Mouse (Mus musculus) heart, embryonic 13.5 days (tissue): ENCODE results near the gene Mmp7. TPM values are rescaled to one million over a fixed set of nuclear protein-coding genes. Genes with fewer than 3 reads are reported as not detected.

ENCODE experiments used
- ATAC-seq: fragments of 200-750 bp; cut with Nextera tagmentation; 2 replicates; pipeline ENCODE4 v1.8.0; 2017; ENCODE audit warnings: moderate TSS enrichment; ENCODE audit not compliant: insufficient number of reproducible peaks, low FRiP score, low TSS enrichment; ENCODE audit errors: extremely low read depth
- H3K27ac ChIP-seq: fragments of 300-500 bp; sonication (generic); replicated peaks from 2 replicates; pipeline ENCODE4 v1.5.1; 2015; ENCODE audit warnings: moderate library complexity, mild to moderate bottlenecking, inconsistent platforms
- H3K27me3 ChIP-seq: fragments of 300-500 bp; sonication (generic); replicated peaks from 2 replicates; pipeline ENCODE4 v1.6.1; 2015; ENCODE audit warnings: mild to moderate bottlenecking, inconsistent platforms
- H3K36me3 ChIP-seq: fragments of 300-500 bp; sonication (generic); 2 replicates; pipeline ENCODE4 v1.6.1; 2015; ENCODE audit warnings: mild to moderate bottlenecking, inconsistent platforms
- H3K4me1 ChIP-seq: fragments of 300-500 bp; sonication (generic); 2 replicates; pipeline ENCODE4 v1.6.1; 2015; ENCODE audit warnings: inconsistent platforms
- H3K4me2 ChIP-seq: fragments of 300-500 bp; sonication (generic); 2 replicates; pipeline ENCODE4 v1.6.1; 2015; ENCODE audit warnings: inconsistent platforms, mild to moderate bottlenecking, moderate library complexity
- H3K4me3 ChIP-seq: fragments of 300-500 bp; sonication (generic); 2 replicates; pipeline ENCODE4 v1.5.1; 2015; ENCODE audit warnings: moderate library complexity, mild to moderate bottlenecking, inconsistent platforms
- H3K9ac ChIP-seq: fragments of 300-500 bp; sonication (generic); 2 replicates; pipeline ENCODE4 v1.6.1; 2015; ENCODE audit warnings: inconsistent platforms, mild to moderate bottlenecking, moderate library complexity
- H3K9me3 ChIP-seq: fragments of 300-500 bp; sonication (generic); 2 replicates; pipeline ENCODE4 v1.6.1; 2016; ENCODE audit warnings: inconsistent platforms
- WGBS: fragments of 180-500 bp; shearing (Covaris S2); methylation state at CpG from one replicate; pipeline ENCODE4 v1.1.7; 2015; ENCODE audit warnings: mixed read lengths; 5-methylcytosine and 5-hydroxymethylcytosine counted together
- polyA plus RNA-seq: library from polyadenylated mRNA; unstranded; fragments of >200 nt; fragmentation: Nextera tagmentation; extraction: Ambion mirVana; gene quantifications from 2 replicates; pipeline ENCODE4 v1.2.1, GENCODE M21; 2015

Gene Mmp7
- not detected in 2 replicates for polyA plus RNA-seq

- Histone ChIP-seq H3K9ac (no peak within 1 kb of the TSS), H3K27me3 (no peaks in the 10 kb centered on the region), H3K4me3 (no peak within 1 kb of the TSS), H3K36me3 (no peaks in the 10 kb centered on the region), H3K27ac (no peak within 1 kb of the TSS), H3K4me2 (no peak within 1 kb of the TSS), H3K4me1 (no peaks in the 10 kb centered on the region), H3K9me3 (no peaks in the 10 kb centered on the region)
- 96% methylated on average over 1 of the region's 1 CpGs for WGBS
- ATAC-seq: no peak
These were observed at the start of gene Mmp7 for GRCm38 (mm10) chr9:7691790-7692189. Gene Mmp7 (plus strand): TSS chr9:7692090.

- Histone ChIP-seq H3K27ac (no peak overlapping the region), H3K27me3 (no peaks in the 10 kb centered on the region), H3K4me3 (no peak overlapping the region), H3K4me1 (no peaks in the 10 kb centered on the region), H3K9ac (no peak overlapping the region), H3K4me2 (no peak overlapping the region), H3K9me3 (no peaks in the 10 kb centered on the region), H3K36me3 (no peaks in the 10 kb centered on the region)
- WGBS: 74% methylated on average over 3 of the region's 3 CpGs
- no peak for ATAC-seq
These were observed 44.0 kb upstream of the Mmp7 start for GRCm38 (mm10) chr9:7647901-7648300.

- ATAC-seq: no peak
- Histone ChIP-seq H3K9me3 (no peaks in the 10 kb centered on the region), H3K27me3 (no peaks in the 10 kb centered on the region), H3K36me3 (no peaks in the 10 kb centered on the region), H3K9ac (no peak overlapping the region), H3K4me1 (no peaks in the 10 kb centered on the region), H3K4me3 (no peak overlapping the region), H3K27ac (no peak overlapping the region), H3K4me2 (no peak overlapping the region)
- WGBS: 67% methylated on average over 5 of the region's 5 CpGs
These were observed 41.3 kb upstream of the Mmp7 start for GRCm38 (mm10) chr9:7650397-7651180.

DNA sequence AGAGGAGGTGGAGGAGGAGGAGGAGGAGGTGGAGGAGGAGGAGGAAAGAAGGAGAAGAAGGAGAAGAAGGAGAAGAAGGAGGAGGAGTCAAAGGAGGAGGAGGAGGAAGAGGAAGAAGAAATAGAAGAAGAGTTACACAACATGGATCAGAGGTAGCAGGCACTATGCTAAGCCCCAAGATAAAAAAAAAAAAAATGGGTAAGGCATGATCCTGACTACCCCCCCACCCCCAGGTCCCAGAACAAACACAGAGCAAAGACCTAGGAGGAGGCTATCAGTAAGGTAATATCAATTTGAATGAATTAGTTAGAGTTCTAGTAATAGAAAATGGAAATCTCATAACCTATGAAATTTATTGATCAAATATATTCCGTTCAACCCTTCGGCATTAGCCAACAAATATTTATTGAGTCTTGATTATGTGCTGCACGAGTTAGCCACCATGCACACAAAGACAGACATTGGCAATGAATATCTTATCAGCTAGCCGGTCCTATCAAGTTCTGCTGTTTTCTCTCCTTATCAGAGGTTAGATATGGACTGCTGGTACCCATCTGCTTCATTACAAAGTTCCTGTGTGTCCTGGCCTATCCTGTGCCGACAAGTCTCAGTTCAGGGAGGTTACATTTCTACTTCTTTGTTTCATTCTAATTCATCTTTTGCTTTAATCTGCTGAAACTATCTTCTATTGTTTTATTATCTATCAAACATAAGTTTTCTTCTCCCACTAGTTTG, 39.4 kb upstream of the Mmp7 start:
- H3K27ac ChIP-seq: no peak overlapping the region
- H3K4me1 ChIP-seq: no peaks in the 10 kb centered on the region
- H3K27me3 ChIP-seq: no peaks in the 10 kb centered on the region
- 40% methylated on average over 5 of the region's 5 CpGs for WGBS
- H3K9ac ChIP-seq: no peak overlapping the region
- H3K36me3 ChIP-seq: no peaks in the 10 kb centered on the region
- no peak overlapping the region for H3K4me3 ChIP-seq
- no peak overlapping the region for H3K4me2 ChIP-seq
- H3K9me3 ChIP-seq: no peaks in the 10 kb centered on the region
- no peak for ATAC-seq

GRCm38 (mm10) chr9:7657946-7658345, 33.9 kb upstream of the Mmp7 start:
- H3K36me3 ChIP-seq: no peaks in the 10 kb centered on the region
- 75% methylated on average over 4 of the region's 4 CpGs for WGBS
- no peak overlapping the region for H3K9ac ChIP-seq
- no peaks in the 10 kb centered on the region for H3K4me1 ChIP-seq
- no peaks in the 10 kb centered on the region for H3K9me3 ChIP-seq
- no peak overlapping the region for H3K4me2 ChIP-seq
- no peaks in the 10 kb centered on the region for H3K27me3 ChIP-seq
- no peak overlapping the region for H3K27ac ChIP-seq
- H3K4me3 ChIP-seq: no peak overlapping the region
- ATAC-seq: no peak

GRCm38 (mm10) chr9:7659469-7660020, 32.3 kb upstream of the Mmp7 start:
- Histone ChIP-seq H3K4me2 (no peak overlapping the region), H3K4me1 (no peaks in the 10 kb centered on the region), H3K4me3 (no peak overlapping the region), H3K9me3 (no peaks in the 10 kb centered on the region), H3K36me3 (no peaks in the 10 kb centered on the region), H3K27me3 (no peaks in the 10 kb centered on the region), H3K9ac (no peak overlapping the region), H3K27ac (no peak overlapping the region)
- WGBS: 79% methylated on average over 6 of the region's 6 CpGs
- ATAC-seq: no peak

DNA sequence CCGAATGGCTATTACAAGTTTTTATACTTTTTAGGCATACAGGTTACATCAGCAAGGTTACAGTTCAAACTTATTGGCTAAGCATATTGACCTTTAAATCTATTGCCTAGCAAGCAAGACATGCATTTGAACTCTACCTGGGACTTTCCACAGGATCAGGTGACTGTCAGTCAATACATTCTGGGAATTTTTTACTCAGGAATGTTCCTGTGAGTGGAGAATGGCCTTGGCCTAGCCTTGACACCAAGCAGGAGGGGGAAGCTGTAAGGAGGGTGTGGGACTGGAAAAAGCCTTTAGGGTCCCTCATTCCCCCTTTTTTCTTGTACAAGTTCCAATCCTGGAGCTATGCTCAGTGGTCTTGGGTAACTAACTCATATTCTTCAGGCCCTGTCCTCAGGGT, 30.5 kb upstream of the Mmp7 start:
- H3K4me2 ChIP-seq: no peak overlapping the region
- H3K4me1 ChIP-seq: no peaks in the 10 kb centered on the region
- 92% methylated on average over 1 of the region's 1 CpGs for WGBS
- no peaks in the 10 kb centered on the region for H3K9me3 ChIP-seq
- H3K4me3 ChIP-seq: no peak overlapping the region
- H3K27me3 ChIP-seq: no peaks in the 10 kb centered on the region
- no peak overlapping the region for H3K27ac ChIP-seq
- H3K36me3 ChIP-seq: no peaks in the 10 kb centered on the region
- no peak overlapping the region for H3K9ac ChIP-seq
- ATAC-seq: no peak

- Histone ChIP-seq H3K9me3 (no peaks in the 10 kb centered on the region), H3K36me3 (no peaks in the 10 kb centered on the region), H3K27ac (no peak overlapping the region), H3K27me3 (no peaks in the 10 kb centered on the region), H3K4me1 (no peaks in the 10 kb centered on the region), H3K4me3 (no peak overlapping the region), H3K4me2 (no peak overlapping the region), H3K9ac (no peak overlapping the region)
- ATAC-seq: no peak
- 86% methylated on average over 1 of the region's 1 CpGs for WGBS
These were observed 22.2 kb upstream of the Mmp7 start for GRCm38 (mm10) chr9:7669674-7670073.

GRCm38 (mm10) chr9:7672985-7673384, 18.9 kb upstream of the Mmp7 start:
- H3K4me1 ChIP-seq: no peaks in the 10 kb centered on the region
- no peak overlapping the region for H3K4me2 ChIP-seq
- H3K27me3 ChIP-seq: no peaks in the 10 kb centered on the region
- H3K36me3 ChIP-seq: no peaks in the 10 kb centered on the region
- H3K27ac ChIP-seq: no peak overlapping the region
- H3K4me3 ChIP-seq: no peak overlapping the region
- 75% methylated on average over 9 of the region's 9 CpGs for WGBS
- H3K9me3 ChIP-seq: no peaks in the 10 kb centered on the region
- ATAC-seq: no peak
- H3K9ac ChIP-seq: no peak overlapping the region

GRCm38 (mm10) chr9:7678154-7678837, 13.6 kb upstream of the Mmp7 start:
- ATAC-seq: no peak
- Histone ChIP-seq H3K4me2 (no peak overlapping the region), H3K9me3 (no peaks in the 10 kb centered on the region), H3K4me3 (no peak overlapping the region), H3K27me3 (no peaks in the 10 kb centered on the region), H3K36me3 (no peaks in the 10 kb centered on the region), H3K4me1 (no peaks in the 10 kb centered on the region), H3K9ac (no peak overlapping the region), H3K27ac (no peak overlapping the region)
- 73% methylated on average over 2 of the region's 2 CpGs for WGBS

DNA sequence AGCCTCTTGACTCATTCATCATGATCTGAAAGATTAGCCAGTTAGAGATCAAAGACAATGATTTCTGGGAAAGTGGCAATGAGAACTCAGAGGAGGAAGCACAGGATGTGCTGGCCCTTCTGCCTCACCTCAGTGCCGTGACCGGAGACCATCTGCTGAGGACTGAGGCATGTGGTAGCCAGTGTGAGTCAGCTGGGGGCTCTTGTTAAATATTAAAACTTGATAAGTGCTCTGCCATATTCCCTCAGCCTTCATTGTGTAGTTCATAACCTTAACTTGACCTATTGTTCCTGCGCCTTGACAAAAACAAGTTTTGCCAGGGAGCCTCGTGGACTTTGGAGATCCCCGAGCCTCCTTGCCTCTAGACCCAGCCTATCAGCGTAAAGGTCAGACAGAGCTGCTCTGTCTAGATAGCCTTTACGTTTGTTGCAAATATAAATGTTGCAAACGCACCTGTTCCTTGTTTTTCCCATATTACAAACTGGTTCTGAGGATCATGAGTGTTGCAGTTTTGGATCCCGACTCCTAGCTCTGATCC, 9.7 kb upstream of the Mmp7 start:
- 83% methylated on average over 9 of the region's 9 CpGs for WGBS
- H3K36me3 ChIP-seq: no peaks in the 10 kb centered on the region
- no peak overlapping the region for H3K9ac ChIP-seq
- no peak overlapping the region for H3K27ac ChIP-seq
- no peak overlapping the region for H3K4me3 ChIP-seq
- H3K27me3 ChIP-seq: no peaks in the 10 kb centered on the region
- H3K4me1 ChIP-seq: no peaks in the 10 kb centered on the region
- no peak overlapping the region for H3K4me2 ChIP-seq
- no peak for ATAC-seq
- H3K9me3 ChIP-seq: no peaks in the 10 kb centered on the region
